Mouse (Mus musculus): ENCODE data around the gene Mycbp2.

DNA sequence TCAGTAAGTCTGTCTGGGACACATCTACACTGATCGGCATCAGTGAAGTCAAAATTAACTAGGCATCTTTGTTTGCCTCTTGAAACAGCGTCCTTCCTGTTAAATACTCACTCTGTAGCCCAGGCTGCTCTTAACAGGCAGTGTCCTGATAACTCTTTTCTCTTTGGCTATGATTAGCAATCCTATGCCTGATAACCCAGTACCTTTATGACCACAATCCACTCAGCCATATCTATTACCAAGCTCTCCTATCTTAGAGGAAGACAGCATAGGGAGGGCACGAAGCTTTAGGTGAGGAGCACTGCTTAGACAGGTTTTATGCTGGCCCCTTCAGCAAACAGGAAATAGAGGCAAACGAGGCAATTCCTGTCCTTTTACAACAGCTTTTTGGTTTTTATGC, 252.9 kb downstream of the Mycbp2 start:
- no peak for TF ChIP-seq CTCF (IDR thresholded peaks at IDR 0.05; ENCODE audit: borderline replicate concordance, insufficient read depth, low read length)
- TF ChIP-seq POLR2A (IDR thresholded peaks at IDR 0.05; ENCODE audit: low read depth, low read length) = no peak
